Mouse (Mus musculus) heart, adult 18-20 months (tissue): Measurements from ENCODE around the gene Det1. TPM values are rescaled to one million over a fixed set of nuclear protein-coding genes. Genes with fewer than 3 reads are reported as not detected.

ENCODE experiments used
- DNase-seq, 2 experiments: peaks; one replicate each; pipeline ENCODE4 v3.0.0; 2021 to 2022; ENCODE audit warnings: mixed read lengths in 1 of 2
- long read RNA-seq, 2 experiments: library from polyadenylated mRNA; stranded (forward); transcript quantifications; one replicate each; pipeline ENCODE4 v2.0.0; 2021
- total RNA-seq, 2 experiments: library from RNA; stranded (reverse); gene quantifications; 2 replicates each; pipeline ENCODE4 v1.2.3; 2021

Det1 gene
- total RNA-seq: 10 to 100 TPM; 13.9 to 16.5 TPM
- long read RNA-seq, experiment 1, transcript Det1-201 (5 exons, 2,269 nt): major isoform, 11 of 24 reads
- long read RNA-seq, experiment 1, partial matches to known transcripts: 1 of 24 reads
- long read RNA-seq, experiment 1, other reads (novel, unspliced or antisense): 12 of 24 reads
- long read RNA-seq, experiment 2, partial matches to known transcripts: 0 of 6 reads
- long read RNA-seq, experiment 2, other reads (novel, unspliced or antisense): 6 of 6 reads

- peak; percentile 92 to 94 for DNase-seq
These were observed at the start of gene Det1 for GRCm38 (mm10) chr7:78846737-78847434. Det1 (minus strand) TSS chr7:78847263.

- peak; percentile 99 to 100 for DNase-seq
These were observed 48.7 kb upstream of the Det1 start, which contains the start of gene Aen for GRCm38 (mm10) chr7:78895653-78896333. Aen (plus strand) TSS chr7:78895854.

GRCm38 (mm10) chr7:78895021-78895652 is 48.1 kb upstream of the Det1 start:
- DNase-seq: no peak

GRCm38 (mm10) chr7:78893917-78894316 is 46.9 kb upstream of the Det1 start:
- no peak for DNase-seq

GRCm38 (mm10) chr7:78890641-78891040 is 43.6 kb upstream of the Det1 start:
- peak; percentile 69 to 95 for DNase-seq

- DNase-seq: no peak
These were observed 40.4 kb upstream of the Det1 start for GRCm38 (mm10) chr7:78887431-78887842.

GRCm38 (mm10) chr7:78886496-78886895 is 39.4 kb upstream of the Det1 start:
- DNase-seq: no peak

GRCm38 (mm10) chr7:78885404-78885803 is 38.3 kb upstream of the Det1 start:
- DNase-seq: no peak

- no peak for DNase-seq
These were observed 37.1 kb upstream of the Det1 start for GRCm38 (mm10) chr7:78884139-78884538.

- DNase-seq: no peak
These were observed 36.6 kb upstream of the Det1 start for GRCm38 (mm10) chr7:78883726-78884060.

GRCm38 (mm10) chr7:78883016-78883725 is 36.1 kb upstream of the Det1 start:
- no peak for DNase-seq

- no peak for DNase-seq
These were observed 35.4 kb upstream of the Det1 start for GRCm38 (mm10) chr7:78882469-78882837.

GRCm38 (mm10) chr7:78881607-78882468 is 34.8 kb upstream of the Det1 start:
- DNase-seq: no peak

GRCm38 (mm10) chr7:78872831-78873230 is 25.8 kb upstream of the Det1 start:
- DNase-seq: no peak

- DNase-seq: no peak
These were observed 25.3 kb upstream of the Det1 start for GRCm38 (mm10) chr7:78872366-78872765.

GRCm38 (mm10) chr7:78868731-78869130 is 21.7 kb upstream of the Det1 start:
- DNase-seq: no peak

- no peak for DNase-seq
These were observed 18.3 kb upstream of the Det1 start for GRCm38 (mm10) chr7:78865212-78865949.

GRCm38 (mm10) chr7:78864446-78864802 is 17.4 kb upstream of the Det1 start:
- no peak for DNase-seq

GRCm38 (mm10) chr7:78863796-78864445 is 16.9 kb upstream of the Det1 start:
- DNase-seq: no peak

GRCm38 (mm10) chr7:78855044-78855655 is 8.1 kb upstream of the Det1 start:
- no peak for DNase-seq
